Mouse (Mus musculus): ENCODE measurements at regions not wholly inside any gene's neighbourhood (a gene's known extent, or its start where the extent isn't known, plus 50 kb on each side); places are given as distances from the start of the nearest gene placed in this dataset.

- Histone ChIP-seq H3K9ac (ENCODE audit: low read depth, low read length) (no peak overlapping the region), H3K4me3 (ENCODE audit: insufficient read depth, low read depth, low read length) (no peak overlapping the region), H3K4me1 (ENCODE audit: control insufficient read depth, insufficient read depth, low read length) (no peaks in the 10 kb centered on the region), H3K27me3 (ENCODE audit: control insufficient read depth, insufficient read depth, low read length) (no peaks in the 10 kb centered on the region; the same call in 1 of the 2 replicates), H3K79me2 (ENCODE audit: control insufficient read depth, insufficient read depth, low read length) (no peaks in the 10 kb centered on the region), H3K27ac (replicated peaks; ENCODE audit: insufficient read depth, low read depth, low read length) (no peak overlapping the region), H3K36me3 (ENCODE audit: control insufficient read depth, insufficient read depth, low read length) (no peaks in the 10 kb centered on the region)
- 89% methylated on average over 7 of the region's 7 CpGs for WGBS
- DNase-seq (ENCODE audit: extremely low read depth, low read depth, low spot score) = no peak
- TF ChIP-seq CTCF (IDR thresholded peaks at IDR 0.05; ENCODE audit: low read depth, low read length) (no peak), POLR2A (IDR thresholded peaks at IDR 0.05; ENCODE audit: extremely low read depth, insufficient read depth, low read length) (no peak)
Measured at GRCm38 (mm10) chr2:133090976-133091375, 145.3 kb upstream of the Fermt1 start.

GRCm38 (mm10) chr2:133113642-133114041 is 167.9 kb upstream of the Fermt1 start:
- no peaks in the 10 kb centered on the region for H3K4me1 ChIP-seq (ENCODE audit: control insufficient read depth, insufficient read depth, low read length)
- H3K27me3 ChIP-seq (ENCODE audit: control insufficient read depth, insufficient read depth, low read length) = no peaks in the 10 kb centered on the region
- TF ChIP-seq POLR2A (IDR thresholded peaks at IDR 0.05; ENCODE audit: extremely low read depth, insufficient read depth, low read length) (no peak), CTCF (IDR thresholded peaks at IDR 0.05; ENCODE audit: low read depth, low read length) (peak; percentile 95)
- H3K9ac ChIP-seq (ENCODE audit: low read depth, low read length) = no peak overlapping the region
- DNase-seq (ENCODE audit: extremely low read depth, low read depth, low spot score) = peak; percentile 28
- H3K79me2 ChIP-seq (ENCODE audit: control insufficient read depth, insufficient read depth, low read length) = no peaks in the 10 kb centered on the region
- WGBS = 16% methylated on average over 10 of the region's 10 CpGs
- no peak overlapping the region for H3K4me3 ChIP-seq (ENCODE audit: insufficient read depth, low read depth, low read length)
- no peaks in the 10 kb centered on the region for H3K36me3 ChIP-seq (ENCODE audit: control insufficient read depth, insufficient read depth, low read length)
- H3K27ac ChIP-seq (replicated peaks; ENCODE audit: insufficient read depth, low read depth, low read length) = no peak overlapping the region

- H3K27me3 ChIP-seq (ENCODE audit: control insufficient read depth, insufficient read depth, low read length) = no peaks in the 10 kb centered on the region
- no peaks in the 10 kb centered on the region for H3K4me1 ChIP-seq (ENCODE audit: control insufficient read depth, insufficient read depth, low read length)
- DNase-seq (ENCODE audit: extremely low read depth, low read depth, low spot score) = peak; percentile 6
- H3K79me2 ChIP-seq (ENCODE audit: control insufficient read depth, insufficient read depth, low read length) = no peaks in the 10 kb centered on the region
- no peak overlapping the region for H3K4me3 ChIP-seq (ENCODE audit: insufficient read depth, low read depth, low read length)
- 86% methylated on average over 14 of the region's 14 CpGs for WGBS
- H3K36me3 ChIP-seq (ENCODE audit: control insufficient read depth, insufficient read depth, low read length) = no peaks in the 10 kb centered on the region
- H3K27ac ChIP-seq (replicated peaks; ENCODE audit: insufficient read depth, low read depth, low read length) = no peak overlapping the region
- TF ChIP-seq POLR2A (IDR thresholded peaks at IDR 0.05; ENCODE audit: extremely low read depth, insufficient read depth, low read length) (no peak), CTCF (IDR thresholded peaks at IDR 0.05; ENCODE audit: low read depth, low read length) (no peak)
- H3K9ac ChIP-seq (ENCODE audit: low read depth, low read length) = no peak overlapping the region
Measured at GRCm38 (mm10) chr2:133118651-133119050, 172.9 kb upstream of the Fermt1 start.

- no peaks in the 10 kb centered on the region for H3K79me2 ChIP-seq (ENCODE audit: control insufficient read depth, insufficient read depth, low read length)
- no peak for TF ChIP-seq POLR2A (IDR thresholded peaks at IDR 0.05; ENCODE audit: extremely low read depth, insufficient read depth, low read length)
- TF ChIP-seq CTCF (IDR thresholded peaks at IDR 0.05; ENCODE audit: low read depth, low read length) = no peak
Measured at GRCm38 (mm10) chr2:133125212-133125801, 179.6 kb upstream of the Fermt1 start.

GRCm38 (mm10) chr2:133134878-133135277 is 189.2 kb upstream of the Fermt1 start:
- TF ChIP-seq POLR2A (IDR thresholded peaks at IDR 0.05; ENCODE audit: extremely low read depth, insufficient read depth, low read length) (no peak), CTCF (IDR thresholded peaks at IDR 0.05; ENCODE audit: low read depth, low read length) (no peak)
- 20% methylated on average over 3 of the region's 3 CpGs for WGBS
- Histone ChIP-seq H3K36me3 (ENCODE audit: control insufficient read depth, insufficient read depth, low read length) (no peaks in the 10 kb centered on the region), H3K9ac (ENCODE audit: low read depth, low read length) (no peak overlapping the region), H3K27me3 (ENCODE audit: control insufficient read depth, insufficient read depth, low read length) (no peaks in the 10 kb centered on the region), H3K4me3 (ENCODE audit: insufficient read depth, low read depth, low read length) (no peak overlapping the region), H3K27ac (replicated peaks; ENCODE audit: insufficient read depth, low read depth, low read length) (no peak overlapping the region), H3K79me2 (ENCODE audit: control insufficient read depth, insufficient read depth, low read length) (no peaks in the 10 kb centered on the region), H3K4me1 (ENCODE audit: control insufficient read depth, insufficient read depth, low read length) (no peaks in the 10 kb centered on the region)
- DNase-seq (ENCODE audit: extremely low read depth, low read depth, low spot score) = no peak

More at GRCm38 (mm10) chr2:133125212-133125801, 179.6 kb upstream of the Fermt1 start:
- 87% methylated on average over 1 of the region's 1 CpGs for WGBS
- DNase-seq (ENCODE audit: extremely low read depth, low read depth, low spot score) = no peak
- H3K36me3 ChIP-seq (ENCODE audit: control insufficient read depth, insufficient read depth, low read length) = no peaks in the 10 kb centered on the region
- no peak overlapping the region for H3K27ac ChIP-seq (replicated peaks; ENCODE audit: insufficient read depth, low read depth, low read length)
- no peaks in the 10 kb centered on the region for H3K4me1 ChIP-seq (ENCODE audit: control insufficient read depth, insufficient read depth, low read length)
- H3K4me3 ChIP-seq (ENCODE audit: insufficient read depth, low read depth, low read length) = no peak overlapping the region
- no peak overlapping the region for H3K9ac ChIP-seq (ENCODE audit: low read depth, low read length)
- H3K27me3 ChIP-seq (ENCODE audit: control insufficient read depth, insufficient read depth, low read length) = no peaks in the 10 kb centered on the region

GRCm38 (mm10) chr2:133138877-133139276 is 193.2 kb upstream of the Fermt1 start:
- Histone ChIP-seq H3K27me3 (ENCODE audit: control insufficient read depth, insufficient read depth, low read length) (no peaks in the 10 kb centered on the region), H3K4me1 (ENCODE audit: control insufficient read depth, insufficient read depth, low read length) (no peaks in the 10 kb centered on the region), H3K4me3 (ENCODE audit: insufficient read depth, low read depth, low read length) (no peak overlapping the region), H3K79me2 (ENCODE audit: control insufficient read depth, insufficient read depth, low read length) (no peaks in the 10 kb centered on the region), H3K27ac (replicated peaks; ENCODE audit: insufficient read depth, low read depth, low read length) (no peak overlapping the region), H3K9ac (ENCODE audit: low read depth, low read length) (no peak overlapping the region), H3K36me3 (ENCODE audit: control insufficient read depth, insufficient read depth, low read length) (no peaks in the 10 kb centered on the region)
- 69% methylated on average over 4 of the region's 4 CpGs for WGBS
- no peak for DNase-seq (ENCODE audit: extremely low read depth, low read depth, low spot score)
- TF ChIP-seq CTCF (IDR thresholded peaks at IDR 0.05; ENCODE audit: low read depth, low read length) (no peak), POLR2A (IDR thresholded peaks at IDR 0.05; ENCODE audit: extremely low read depth, insufficient read depth, low read length) (no peak)
